Mouse (Mus musculus) right cerebral cortex, postnatal 14 days (tissue): Measurements from ENCODE around the gene Stk38.

ENCODE experiments used
- DNase-seq: peaks from one replicate; pipeline ENCODE4 v3.0.0; 2022

The Stk38 gene

DNA sequence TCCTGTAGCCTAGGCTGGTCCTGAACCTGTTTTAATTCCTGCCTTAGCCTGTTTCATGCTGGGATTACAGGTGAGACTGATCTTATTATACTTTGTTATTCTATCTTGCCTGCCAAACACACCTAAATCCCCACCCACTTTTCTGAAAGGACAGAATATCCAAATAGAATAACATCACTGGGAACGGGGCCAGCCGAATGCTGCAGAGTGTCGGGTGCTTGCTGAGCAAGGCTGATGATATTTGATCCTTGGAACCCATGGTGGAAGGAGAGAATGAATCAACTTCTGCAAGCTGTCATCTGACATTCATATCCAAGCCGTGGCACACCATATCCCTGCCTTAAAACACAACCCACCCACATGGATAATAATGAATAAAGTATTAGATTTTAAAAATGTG lies 59.1 kb downstream of the Stk38 start:
- DNase-seq, result no peak

DNA sequence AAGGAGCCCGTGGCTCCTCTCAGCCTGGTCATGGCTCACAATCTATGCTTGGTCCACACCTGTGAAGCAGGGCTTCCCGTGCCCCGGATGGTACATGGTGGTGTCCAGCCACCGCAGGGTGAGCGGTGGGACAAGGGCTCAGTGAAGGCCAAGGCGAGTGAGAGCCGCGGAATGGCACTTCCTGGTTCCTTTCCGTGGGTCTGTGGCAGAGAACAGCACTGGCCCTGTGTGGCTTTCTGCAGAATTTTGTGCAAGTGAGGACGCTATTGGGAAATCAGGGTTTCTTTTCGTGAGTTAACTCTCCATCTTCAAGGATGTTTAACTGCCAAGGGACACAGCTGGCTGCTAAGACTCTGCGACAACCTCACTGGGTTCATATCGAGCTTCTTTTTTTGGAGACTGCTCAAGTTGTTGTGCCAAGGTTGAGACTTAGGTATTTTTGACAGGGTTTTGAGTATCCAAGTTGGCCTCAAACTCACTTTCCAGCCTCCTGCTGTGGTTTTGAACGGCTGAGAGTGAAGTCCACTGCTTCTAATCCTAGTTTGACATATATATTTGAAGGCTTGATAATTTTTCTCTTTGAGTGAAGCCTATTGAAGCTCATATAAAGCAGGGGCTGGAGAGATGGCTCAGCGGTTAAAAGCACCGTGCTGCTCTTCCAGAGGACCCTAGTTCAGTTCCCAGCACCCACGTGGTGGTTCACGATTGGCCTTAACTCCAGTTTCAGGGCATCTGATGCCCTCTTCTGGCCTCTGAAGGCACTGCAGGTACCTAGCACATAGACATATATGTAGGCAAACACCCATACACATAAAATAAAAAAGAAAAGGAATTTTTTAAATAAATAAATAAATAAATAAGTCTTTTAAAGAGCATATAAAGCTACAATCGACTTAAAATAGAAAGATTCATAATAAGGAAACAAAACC lies 60.5 kb downstream of the Stk38 start:
- no peak for DNase-seq

DNA sequence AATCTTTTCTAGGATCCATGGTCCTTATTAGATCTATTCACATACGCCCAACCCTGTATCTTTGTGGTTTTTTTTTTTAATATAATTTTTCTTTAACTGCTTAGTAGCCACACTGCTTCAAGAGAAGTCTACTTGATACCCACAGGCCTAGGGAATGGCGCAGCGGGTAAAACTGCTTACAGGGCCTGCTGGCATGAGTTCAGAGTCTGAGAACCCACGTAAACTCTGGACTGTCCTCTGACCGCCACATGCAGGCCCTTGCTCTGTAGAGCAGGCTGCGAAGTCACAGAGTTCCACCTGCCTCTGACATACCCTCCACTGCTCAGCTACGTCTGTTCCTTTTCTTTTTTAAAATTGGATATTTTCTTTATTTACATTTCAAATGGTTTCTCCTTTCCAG lies 63.3 kb downstream of the Stk38 start:
- no peak for DNase-seq

DNA sequence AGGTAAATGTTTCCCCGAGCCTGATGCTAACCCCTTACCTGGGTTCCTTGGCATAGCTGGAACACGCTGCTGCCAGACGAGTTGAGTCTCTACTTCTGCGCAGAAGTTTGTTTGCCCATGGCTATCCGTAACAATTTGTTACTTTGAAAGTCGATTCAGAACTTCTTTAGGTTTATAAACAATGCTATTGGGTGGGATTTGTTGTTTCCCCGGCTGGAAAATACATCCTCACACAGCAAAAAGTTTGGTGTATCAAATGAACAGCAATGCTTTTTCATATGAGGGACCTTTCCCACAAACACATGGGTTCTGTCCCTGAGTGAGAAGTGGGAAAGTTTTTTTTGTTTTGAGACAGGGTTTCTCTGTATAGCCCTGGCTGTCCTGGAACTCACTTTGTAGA lies 64.1 kb downstream of the Stk38 start, which contains the start of gene Pxt1:
Pxt1 (minus strand) TSS at position 101 of the 400 bp plus-strand sequence.
- no peak for DNase-seq

DNA sequence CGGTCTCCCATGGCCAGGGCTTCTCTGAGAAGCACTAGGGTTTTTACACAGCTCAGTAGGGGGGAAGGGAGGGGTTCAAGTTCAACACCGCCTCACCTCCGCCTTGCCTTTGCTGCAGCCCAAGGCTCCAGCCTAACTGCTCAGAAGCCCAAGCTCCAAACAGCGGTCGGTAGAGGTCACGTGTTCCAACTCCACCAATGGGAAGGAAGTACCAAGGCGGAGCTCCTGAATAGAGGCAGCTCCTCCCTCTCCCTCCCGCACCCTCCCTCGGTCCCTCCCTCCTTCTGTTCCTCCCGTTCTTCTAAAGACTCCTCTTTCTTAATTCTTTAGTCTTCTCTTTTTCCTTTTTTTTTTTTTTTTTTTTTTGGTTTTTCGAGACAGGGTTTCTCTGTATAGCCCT lies 65.7 kb downstream of the Stk38 start:
- DNase-seq, result no peak

DNA sequence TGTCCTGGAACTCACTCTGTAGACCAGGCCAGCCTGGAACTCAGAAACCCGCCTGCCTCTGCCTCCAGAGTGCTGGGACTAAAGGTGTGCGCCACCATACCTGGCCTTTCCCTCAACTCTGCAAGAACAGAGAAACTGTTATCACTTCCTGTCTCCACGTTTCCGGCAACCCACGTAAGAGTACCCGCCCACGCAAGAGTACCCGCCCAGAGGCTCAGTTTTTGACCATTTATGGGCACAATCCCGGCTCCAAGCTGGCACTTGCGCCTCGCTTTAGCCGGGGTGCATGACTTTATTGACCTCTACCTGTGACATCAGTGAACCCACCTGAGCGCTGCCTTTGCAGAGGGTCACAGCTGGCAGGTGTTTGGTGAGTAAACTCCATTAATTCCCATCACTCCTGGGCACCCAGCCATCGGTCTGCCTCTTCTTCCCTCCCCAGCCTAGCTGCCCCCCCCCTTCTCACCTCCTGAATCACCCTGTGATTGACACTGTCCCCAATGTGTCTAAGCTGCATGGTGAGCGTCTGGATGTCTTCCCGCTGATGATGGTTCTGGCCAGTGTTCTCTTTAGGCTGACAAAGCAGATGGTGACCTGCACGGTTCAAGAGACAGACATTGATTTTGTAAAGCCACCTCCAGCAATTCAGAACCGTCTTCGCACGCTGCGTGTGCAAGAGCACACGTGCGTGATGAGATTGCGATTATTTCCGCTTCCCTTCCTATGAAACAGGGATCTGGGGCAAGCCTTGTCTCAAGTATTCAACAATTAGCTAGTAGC lies 66.8 kb downstream of the Stk38 start:
- no peak for DNase-seq

DNA sequence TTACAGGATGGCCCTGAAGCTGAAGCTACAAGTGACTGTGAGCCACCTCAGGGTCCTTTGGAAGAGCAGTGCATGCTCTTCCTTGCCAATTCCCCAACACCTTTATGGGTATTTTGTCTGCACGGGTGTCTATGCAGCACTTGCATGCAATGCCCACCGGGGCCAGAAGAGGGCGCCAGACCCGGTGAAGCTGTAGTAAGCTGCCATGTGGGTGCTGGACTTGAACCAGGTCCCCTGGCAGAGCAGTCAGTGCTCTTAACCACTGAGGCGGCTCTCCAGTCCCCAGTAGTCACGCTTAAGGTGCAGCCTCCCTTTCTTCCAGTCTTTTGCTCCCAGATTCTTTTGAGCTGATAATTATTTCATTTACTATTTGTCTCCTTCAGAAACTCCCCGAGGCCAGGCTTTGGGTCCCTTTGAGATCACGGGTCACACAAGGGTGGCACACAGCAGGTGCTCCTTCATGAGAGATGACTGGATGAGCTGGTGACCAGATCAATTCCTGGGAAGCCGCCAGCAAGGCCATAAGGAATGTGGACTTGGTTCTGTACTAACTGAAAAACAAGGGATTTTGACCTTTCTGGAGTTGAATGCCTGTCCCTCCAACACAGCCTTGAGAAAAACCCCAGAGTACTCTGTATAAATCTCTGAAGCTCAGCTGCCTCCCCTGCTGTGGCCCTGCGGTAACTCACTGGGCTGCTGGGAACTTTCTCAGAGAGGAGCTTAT lies 71.0 kb downstream of the Stk38 start:
- DNase-seq, result peak; percentile 57

DNA sequence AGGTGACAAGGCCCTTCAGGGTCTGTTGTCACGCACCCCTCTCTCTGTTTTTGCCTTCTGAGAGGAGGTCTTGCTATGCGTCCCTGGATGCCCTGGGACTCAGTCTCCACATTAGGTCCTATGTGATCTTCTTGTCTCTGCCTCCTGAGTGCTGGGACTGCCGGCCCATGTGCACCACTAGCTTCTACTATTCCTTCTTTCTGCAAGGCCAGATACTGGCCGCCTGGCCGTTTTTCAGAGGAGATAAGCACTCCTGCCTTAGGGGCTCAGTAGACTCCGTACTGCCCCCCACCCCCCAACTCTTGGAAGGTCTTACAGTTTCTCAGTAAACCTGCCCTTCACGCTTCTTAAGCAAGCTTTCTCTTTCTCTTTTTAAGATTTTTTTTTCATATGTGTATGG lies 71.7 kb downstream of the Stk38 start:
- no peak for DNase-seq

DNA sequence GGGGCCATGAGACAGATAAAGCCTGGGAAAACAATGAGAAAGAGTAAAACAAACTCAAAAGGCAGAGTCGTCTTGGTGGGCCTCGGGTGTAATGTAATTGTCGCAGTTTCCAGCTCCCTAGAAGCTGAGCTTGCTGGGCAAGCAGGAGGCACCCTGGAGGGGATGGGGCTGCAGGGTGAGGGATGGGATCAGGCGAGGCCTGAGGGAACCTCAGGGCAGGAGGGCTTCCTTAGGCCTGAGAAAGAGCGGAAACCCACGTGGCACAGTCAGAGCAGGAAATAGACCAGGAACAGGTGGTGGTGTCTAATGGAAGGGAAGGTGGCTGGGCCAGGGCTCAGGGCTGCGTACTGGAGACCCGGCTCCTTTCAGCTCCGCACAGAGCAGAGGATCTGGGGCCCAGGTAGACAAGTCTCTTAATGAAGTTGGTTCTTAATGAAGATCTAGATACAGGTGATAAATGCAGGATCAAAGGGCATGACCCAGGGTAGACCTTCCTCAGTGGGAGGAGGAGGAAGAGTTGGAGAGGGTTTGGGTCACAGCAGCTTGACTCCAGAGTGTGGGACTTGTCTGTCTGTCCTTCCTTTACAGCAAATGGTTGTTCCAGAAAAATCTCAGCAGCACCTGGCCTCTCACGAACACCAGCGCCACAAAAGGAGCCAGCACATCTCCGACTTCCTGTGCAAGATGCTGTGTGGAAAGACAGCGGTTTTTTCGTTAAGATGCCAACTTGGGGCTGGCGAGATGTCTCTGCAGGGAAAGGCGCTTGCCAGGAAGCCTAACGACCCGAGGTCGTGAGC lies 73.5 kb downstream of the Stk38 start:
- DNase-seq, result no peak

DNA sequence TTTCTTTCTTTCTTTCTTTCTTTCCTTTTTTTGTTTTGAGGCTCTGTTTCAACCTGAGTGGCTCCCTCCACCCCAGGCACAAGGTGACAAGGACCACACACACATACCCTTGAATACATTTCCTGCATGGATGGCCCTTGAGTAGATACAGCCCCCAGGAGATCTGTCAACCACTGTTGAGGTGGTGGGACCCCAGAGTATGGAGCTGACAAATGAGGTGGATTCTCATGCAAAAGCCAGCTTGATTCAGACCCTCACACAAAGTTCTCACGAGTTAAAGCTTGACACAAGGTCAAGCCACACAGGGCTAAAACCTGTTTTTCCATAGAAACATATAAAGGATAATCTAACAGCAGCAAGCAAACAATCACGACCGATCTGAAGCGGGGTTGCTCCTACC lies 75.5 kb downstream of the Stk38 start:
- no peak for DNase-seq

DNA sequence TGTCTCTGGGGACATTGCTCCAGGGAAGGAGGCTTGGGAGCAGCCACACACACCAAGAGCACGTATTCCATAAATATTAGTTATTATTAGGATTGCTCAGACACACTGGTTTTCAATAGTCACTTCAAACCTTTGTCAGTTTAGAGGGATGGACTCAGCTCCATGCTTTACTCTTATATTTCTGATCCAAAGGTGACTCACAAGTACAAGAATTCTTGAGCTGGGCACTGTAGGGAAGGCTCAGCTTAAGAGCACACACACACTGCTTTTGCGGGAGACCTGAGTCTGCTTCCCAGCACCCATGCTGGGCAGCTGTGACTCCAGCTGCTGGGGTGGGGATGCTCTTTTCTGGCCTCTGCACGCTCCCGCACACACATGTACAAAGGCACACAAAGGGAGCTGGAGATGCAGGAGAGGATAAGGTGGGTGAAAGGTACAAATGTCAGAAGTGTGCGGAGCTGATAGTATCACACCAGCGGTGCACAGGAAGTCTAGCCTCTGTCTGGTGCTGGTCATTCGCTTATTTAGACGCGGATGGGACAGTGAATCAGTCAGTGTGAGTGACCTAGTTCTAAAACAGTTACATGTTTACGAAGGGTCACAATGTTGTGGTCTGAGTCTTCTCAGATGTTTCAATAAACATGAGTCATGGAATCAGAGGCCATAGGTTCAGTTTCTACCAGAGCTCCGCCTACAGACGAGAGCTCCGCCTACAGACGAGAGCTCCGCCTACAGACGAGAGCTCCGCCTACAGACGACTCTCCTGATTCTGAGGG lies 76.2 kb downstream of the Stk38 start:
- DNase-seq, result no peak

DNA sequence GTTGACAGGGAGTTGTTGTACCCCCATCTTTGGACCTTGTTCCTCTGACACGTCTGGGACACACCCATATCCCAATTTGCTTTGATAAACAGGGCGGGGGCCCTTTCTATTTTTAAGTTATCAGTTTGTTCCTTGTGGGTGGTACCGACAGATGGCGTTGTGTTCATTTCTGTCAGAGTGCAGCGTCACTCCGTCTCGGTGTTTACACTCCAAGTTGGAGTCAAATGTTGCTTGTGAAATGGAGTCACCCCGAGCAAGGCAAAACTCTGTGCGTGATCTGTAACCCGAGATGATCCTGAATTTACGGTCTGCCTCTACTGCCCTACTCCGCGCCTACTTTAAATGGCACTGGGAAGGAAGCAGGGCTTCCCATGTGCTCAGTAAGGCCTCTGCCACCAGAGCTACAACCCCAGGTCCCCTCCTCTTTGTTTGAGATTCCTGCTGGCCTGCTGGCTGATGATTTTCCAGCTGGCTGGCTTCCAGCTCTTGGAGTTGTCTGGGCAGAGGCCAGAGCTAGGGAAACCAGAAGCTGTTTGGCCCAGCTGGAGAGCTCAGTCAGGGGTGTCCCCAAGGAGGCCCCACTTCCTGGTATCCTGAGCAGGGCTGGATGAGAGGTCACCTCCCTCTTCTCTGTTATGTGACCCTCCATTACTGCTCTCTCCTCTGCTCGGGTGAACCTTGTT lies 77.3 kb downstream of the Stk38 start:
- peak; percentile 69 for DNase-seq

DNA sequence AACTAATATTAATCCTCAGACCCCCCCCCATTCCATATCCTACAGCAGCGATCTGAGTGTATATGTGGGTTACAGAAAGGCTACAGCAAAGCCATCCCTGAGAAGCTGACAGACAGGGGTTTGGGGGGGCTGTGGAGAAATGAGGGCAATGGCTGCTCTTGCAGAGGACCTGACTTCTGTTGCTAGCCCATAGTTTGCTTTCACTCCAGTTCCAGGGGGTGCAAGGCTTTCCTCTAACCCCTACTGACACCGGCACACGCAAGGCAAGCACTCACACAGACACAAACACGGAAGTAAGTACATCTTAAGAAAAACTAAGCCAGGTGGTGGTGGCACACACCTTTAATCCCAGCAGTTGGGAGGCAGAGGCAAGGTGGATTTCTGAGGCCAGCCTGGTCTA lies 78.4 kb downstream of the Stk38 start:
- DNase-seq, result no peak

DNA sequence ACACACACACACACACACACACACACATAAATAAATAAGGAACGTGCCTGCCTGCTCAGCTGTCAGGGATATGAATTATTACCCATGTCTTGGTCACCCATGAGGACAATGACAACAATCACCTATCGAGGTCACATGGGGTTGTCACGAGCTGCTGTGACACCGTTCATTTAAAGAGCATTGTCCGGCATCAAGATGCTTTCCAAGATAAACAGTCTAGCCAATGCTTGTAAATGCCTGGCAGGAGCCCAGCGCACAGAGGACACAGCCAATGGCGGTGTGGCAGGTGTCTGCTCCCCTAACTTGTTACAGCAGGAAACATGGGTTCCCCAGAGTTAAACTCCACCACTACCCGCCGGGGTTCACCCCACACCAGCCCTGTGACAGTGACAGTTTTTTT lies 79.8 kb downstream of the Stk38 start:
- DNase-seq, result no peak

DNA sequence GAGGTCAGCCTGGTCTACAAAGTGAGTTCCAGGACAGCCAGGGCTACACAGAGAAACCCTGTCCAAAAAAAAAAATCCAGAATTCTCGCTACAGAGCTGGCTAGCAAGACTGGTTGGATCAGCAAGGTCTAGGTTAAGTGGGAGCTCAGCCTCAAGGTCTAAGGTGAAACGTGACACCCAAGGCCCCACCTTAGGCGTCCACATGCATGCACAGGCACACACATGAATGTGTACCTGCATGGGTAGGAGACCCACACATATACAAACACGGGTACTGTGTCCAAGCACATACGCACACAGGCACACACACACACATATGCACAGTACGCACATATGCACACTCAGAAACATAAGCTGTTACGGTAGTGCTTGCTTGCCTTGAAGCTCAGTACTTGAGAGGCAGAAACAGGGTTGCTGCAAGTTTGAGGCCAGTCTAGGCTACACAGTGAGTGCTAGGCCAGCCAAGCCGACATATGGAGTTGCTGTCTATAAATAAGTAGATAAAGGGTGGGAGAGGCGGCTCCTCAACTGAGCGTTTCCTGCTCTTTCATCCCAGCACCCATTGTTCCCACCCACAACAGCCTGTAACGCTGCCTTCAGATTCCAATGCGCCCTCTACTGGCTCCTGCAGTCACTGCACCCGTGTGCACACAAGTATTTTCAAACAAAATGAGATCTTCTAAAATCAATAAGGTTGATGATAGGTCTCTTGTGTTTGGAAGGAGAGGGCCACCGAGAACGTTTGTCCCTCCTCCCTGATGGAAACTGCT lies 80.7 kb downstream of the Stk38 start:
- peak; percentile 59 for DNase-seq

DNA sequence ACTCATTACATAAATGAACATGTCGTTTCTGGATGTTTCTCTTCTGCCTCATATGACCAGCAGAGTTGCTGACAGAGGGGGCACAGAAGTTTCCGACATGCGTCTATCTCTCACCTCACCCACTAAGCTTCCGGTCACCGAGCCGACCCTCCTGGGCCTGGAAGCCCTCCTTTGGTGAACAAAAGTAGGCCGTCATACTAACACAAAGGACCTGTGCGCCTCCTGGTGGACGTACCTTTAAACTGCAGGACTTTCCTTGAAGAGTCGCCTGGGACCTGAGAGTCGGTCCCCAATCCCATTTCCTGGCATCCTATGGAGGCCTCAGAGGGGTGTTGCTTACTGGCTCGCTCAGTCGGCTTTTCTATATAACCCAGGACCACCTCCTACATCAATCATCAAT lies 81.4 kb downstream of the Stk38 start:
- DNase-seq, result peak; percentile 82

DNA sequence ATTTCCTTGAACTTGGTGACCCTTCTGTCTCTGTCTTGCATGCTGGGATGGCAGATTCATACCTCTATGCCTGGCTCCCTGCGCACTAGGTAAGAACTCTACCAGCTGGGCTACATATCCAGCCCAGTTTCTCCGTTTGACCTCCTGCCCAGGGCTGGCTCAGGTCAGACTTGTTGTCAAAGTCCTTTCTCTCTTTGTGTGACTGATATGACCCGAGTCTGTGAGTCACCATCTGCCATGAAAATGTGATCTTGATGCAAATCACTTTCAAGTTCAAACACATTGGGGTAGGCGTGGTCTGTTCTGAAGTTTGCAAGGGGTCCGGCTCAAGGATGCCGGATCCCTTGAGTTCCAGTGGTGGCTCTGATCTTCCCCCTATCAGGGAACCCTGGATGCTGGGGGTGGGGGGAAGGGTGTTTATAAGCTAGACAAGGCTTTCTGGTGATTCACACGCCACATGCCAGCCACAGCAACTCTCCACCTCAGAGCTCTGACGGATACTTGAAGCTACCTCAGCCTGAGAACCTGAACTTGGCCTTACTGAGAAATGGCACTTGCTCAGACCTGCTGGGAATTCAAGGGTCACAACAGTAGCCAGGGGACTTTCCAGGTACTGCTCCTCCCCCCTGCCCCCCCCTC lies 82.7 kb downstream of the Stk38 start:
- DNase-seq, result no peak

DNA sequence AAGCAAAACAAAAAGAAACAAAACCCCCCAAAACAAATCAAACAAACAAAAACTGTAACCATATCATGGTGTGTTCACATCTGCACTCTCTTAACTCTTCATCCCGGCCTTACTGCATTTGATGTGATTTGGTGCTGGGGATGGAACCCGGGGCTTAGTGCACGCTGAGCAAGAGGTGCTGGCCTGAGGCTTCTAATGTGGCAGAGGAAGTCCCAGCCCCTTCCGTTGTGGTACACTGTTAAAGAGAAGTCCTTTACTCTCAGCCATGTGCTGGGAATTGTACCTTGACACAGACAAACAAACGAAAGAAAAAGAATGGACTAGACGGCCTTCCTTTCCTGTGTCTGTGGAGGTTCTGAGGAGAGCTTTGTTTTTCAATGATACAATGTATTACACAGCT lies 85.7 kb downstream of the Stk38 start:
- DNase-seq, result no peak

DNA sequence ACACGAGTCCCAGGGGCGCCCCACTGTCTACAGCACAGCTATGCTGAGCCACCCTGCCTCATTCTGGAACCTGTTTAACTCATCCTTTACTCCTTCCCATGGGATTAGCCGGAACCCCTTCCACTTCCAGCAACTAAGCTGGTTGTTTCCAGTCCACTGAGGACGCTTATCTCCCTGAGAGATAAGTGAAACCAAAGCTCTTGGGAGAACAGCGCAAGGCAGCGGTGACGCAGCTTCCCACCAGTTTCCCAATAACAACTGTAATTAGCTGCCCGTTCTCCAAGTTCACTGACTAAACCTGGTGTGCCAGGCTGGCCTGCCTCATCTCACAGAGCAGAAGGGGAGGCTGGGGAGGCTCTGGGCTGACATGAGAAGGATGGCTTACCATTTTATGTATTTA lies 86.7 kb downstream of the Stk38 start:
- no peak for DNase-seq
